Mouse (Mus musculus) heart, embryonic 13.5 days (tissue): Measurements from ENCODE around the gene Stat5b. TPM values are rescaled to one million over a fixed set of nuclear protein-coding genes. Genes with fewer than 3 reads are reported as not detected.

Experiments
- ATAC-seq: fragments of 200-750 bp; cut with Nextera tagmentation; 2 replicates; pipeline ENCODE4 v1.8.0; 2017; ENCODE audit warnings: moderate TSS enrichment; ENCODE audit not compliant: insufficient number of reproducible peaks, low FRiP score, low TSS enrichment; ENCODE audit errors: extremely low read depth
- H3K27ac ChIP-seq: fragments of 300-500 bp; sonication (generic); replicated peaks from 2 replicates; pipeline ENCODE4 v1.5.1; 2015; ENCODE audit warnings: moderate library complexity, mild to moderate bottlenecking, inconsistent platforms
- H3K27me3 ChIP-seq: fragments of 300-500 bp; sonication (generic); replicated peaks from 2 replicates; pipeline ENCODE4 v1.6.1; 2015; ENCODE audit warnings: mild to moderate bottlenecking, inconsistent platforms
- H3K36me3 ChIP-seq: fragments of 300-500 bp; sonication (generic); 2 replicates; pipeline ENCODE4 v1.6.1; 2015; ENCODE audit warnings: mild to moderate bottlenecking, inconsistent platforms
- H3K4me1 ChIP-seq: fragments of 300-500 bp; sonication (generic); 2 replicates; pipeline ENCODE4 v1.6.1; 2015; ENCODE audit warnings: inconsistent platforms
- H3K4me2 ChIP-seq: fragments of 300-500 bp; sonication (generic); 2 replicates; pipeline ENCODE4 v1.6.1; 2015; ENCODE audit warnings: inconsistent platforms, mild to moderate bottlenecking, moderate library complexity
- H3K4me3 ChIP-seq: fragments of 300-500 bp; sonication (generic); 2 replicates; pipeline ENCODE4 v1.5.1; 2015; ENCODE audit warnings: moderate library complexity, mild to moderate bottlenecking, inconsistent platforms
- H3K9ac ChIP-seq: fragments of 300-500 bp; sonication (generic); 2 replicates; pipeline ENCODE4 v1.6.1; 2015; ENCODE audit warnings: inconsistent platforms, mild to moderate bottlenecking, moderate library complexity
- H3K9me3 ChIP-seq: fragments of 300-500 bp; sonication (generic); 2 replicates; pipeline ENCODE4 v1.6.1; 2016; ENCODE audit warnings: inconsistent platforms
- WGBS: fragments of 180-500 bp; shearing (Covaris S2); methylation state at CpG from one replicate; pipeline ENCODE4 v1.1.7; 2015; ENCODE audit warnings: mixed read lengths; 5-methylcytosine and 5-hydroxymethylcytosine counted together
- polyA plus RNA-seq: library from polyadenylated mRNA; unstranded; fragments of >200 nt; fragmentation: Nextera tagmentation; extraction: Ambion mirVana; gene quantifications from 2 replicates; pipeline ENCODE4 v1.2.1, GENCODE M21; 2015

Stat5b gene
- polyA plus RNA-seq, 1 experiment from 2014 or later: 27.0 TPM

DNA sequence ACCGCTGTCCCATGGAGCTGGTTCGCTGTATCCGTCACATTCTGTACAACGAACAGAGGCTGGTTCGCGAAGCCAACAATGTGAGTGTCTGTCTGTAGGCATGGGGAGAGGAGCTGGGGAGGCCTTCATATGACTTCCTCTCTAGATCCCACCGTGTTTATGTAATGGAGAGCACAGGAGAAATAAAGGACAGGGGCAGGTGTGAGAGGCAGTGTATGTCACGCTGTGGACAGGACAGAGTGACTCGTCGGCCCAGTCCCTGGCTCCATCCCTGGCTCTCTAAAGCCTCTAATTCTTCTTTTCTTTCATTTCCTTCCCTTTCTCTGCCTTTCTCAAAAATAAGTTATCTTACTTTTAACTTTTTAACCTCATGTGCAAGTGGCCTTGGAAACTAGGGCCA is 12.6 kb upstream of the Stat5b start:
- 85% methylated on average over 10 of the region's 10 CpGs for WGBS
- Histone ChIP-seq H3K4me3 (no peak overlapping the region), H3K27ac (no peak overlapping the region), H3K4me2 (no peak overlapping the region), H3K9me3 (no peaks in the 10 kb centered on the region), H3K9ac (no peak overlapping the region), H3K27me3 (peaks cover 17% of the 10 kb centered on the region), H3K4me1 (peaks cover 23% of the 10 kb centered on the region), H3K36me3 (peaks cover 9% of the 10 kb centered on the region)
- ATAC-seq: no peak

GRCm38 (mm10) chr11:100861836-100862235 is 11.3 kb upstream of the Stat5b start:
- 56% methylated on average over 3 of the region's 3 CpGs for WGBS
- Histone ChIP-seq H3K9ac (no peak overlapping the region), H3K4me2 (peak overlapping the region; percentile 88; the same call in 1 of the 2 replicates), H3K4me3 (no peak overlapping the region), H3K36me3 (peaks cover 9% of the 10 kb centered on the region), H3K9me3 (no peaks in the 10 kb centered on the region), H3K27me3 (peaks cover 29% of the 10 kb centered on the region), H3K27ac (no peak overlapping the region), H3K4me1 (peaks cover 23% of the 10 kb centered on the region)
- no peak for ATAC-seq

DNA sequence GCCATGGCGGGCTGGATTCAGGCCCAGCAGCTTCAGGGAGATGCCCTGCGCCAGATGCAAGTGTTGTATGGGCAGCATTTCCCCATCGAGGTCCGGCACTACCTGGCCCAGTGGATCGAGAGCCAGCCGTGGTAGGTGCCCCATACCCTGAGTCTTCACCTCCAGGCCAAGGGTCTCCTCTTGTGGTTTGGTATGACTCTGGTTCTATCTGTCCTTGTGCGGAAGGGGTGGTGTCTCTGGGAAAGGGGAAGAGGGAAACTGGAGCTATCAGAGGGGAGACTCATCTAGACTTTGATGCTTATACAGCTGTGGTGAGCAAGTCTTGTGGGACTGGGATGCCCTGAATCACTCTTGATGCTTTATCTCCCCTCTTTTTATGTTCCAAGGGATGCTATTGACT is 10.8 kb upstream of the Stat5b start:
- H3K4me3 ChIP-seq: peak overlapping the region; percentile 65; the same call in 1 of the 2 replicates
- H3K9ac ChIP-seq: peak overlapping the region; percentile 86; the same call in 1 of the 2 replicates
- 86% methylated on average over 7 of the region's 7 CpGs for WGBS

GRCm38 (mm10) chr11:100860198-100861048 is 9.9 kb upstream of the Stat5b start:
- WGBS: under 1% methylated on average over 51 of the region's 55 CpGs
- ATAC-seq: peak; percentile 70
- Histone ChIP-seq H3K9ac (peak overlapping the region; percentile 86), H3K4me3 (peak overlapping the region; percentile 65), H3K4me2 (peak overlapping the region; percentile 88), H3K27ac (peak overlapping the region; percentile 43), H3K9me3 (no peaks in the 10 kb centered on the region), H3K27me3 (peaks cover 42% of the 10 kb centered on the region), H3K4me1 (peaks cover 23% of the 10 kb centered on the region), H3K36me3 (peaks cover 6% of the 10 kb centered on the region)

More for the DNA sequence above, 10.8 kb upstream of the Stat5b start:
- Histone ChIP-seq H3K36me3 (peaks cover 9% of the 10 kb centered on the region), H3K27me3 (peaks cover 33% of the 10 kb centered on the region), H3K4me2 (peak overlapping the region; percentile 88), H3K4me1 (peaks cover 23% of the 10 kb centered on the region), H3K9me3 (no peaks in the 10 kb centered on the region), H3K27ac (no peak overlapping the region)
- no peak for ATAC-seq

DNA sequence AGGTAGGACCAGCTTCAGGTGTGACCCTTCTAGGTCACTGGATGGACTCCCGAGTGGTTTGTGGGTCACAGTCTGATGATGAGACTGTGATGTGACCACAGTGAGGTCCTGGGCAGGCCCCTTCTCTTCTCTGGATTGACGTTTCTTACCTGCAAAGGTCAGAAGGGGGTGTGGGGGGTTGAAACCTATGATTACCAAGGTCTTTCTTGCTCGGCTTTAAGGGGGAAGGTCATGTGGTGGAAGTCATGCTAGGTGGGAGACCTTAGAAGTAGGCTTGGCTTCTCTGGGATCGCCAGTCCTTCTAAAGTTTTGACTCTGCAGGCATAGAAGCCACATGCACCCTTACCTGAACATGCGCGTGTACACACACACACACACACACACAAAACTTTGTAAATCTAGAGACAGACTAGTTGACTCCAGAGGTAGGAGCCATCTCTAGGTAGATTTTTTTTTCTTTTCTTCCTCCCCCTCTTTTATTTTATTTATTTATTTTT is 9.1 kb upstream of the Stat5b start:
- no peaks in the 10 kb centered on the region for H3K9me3 ChIP-seq

DNA sequence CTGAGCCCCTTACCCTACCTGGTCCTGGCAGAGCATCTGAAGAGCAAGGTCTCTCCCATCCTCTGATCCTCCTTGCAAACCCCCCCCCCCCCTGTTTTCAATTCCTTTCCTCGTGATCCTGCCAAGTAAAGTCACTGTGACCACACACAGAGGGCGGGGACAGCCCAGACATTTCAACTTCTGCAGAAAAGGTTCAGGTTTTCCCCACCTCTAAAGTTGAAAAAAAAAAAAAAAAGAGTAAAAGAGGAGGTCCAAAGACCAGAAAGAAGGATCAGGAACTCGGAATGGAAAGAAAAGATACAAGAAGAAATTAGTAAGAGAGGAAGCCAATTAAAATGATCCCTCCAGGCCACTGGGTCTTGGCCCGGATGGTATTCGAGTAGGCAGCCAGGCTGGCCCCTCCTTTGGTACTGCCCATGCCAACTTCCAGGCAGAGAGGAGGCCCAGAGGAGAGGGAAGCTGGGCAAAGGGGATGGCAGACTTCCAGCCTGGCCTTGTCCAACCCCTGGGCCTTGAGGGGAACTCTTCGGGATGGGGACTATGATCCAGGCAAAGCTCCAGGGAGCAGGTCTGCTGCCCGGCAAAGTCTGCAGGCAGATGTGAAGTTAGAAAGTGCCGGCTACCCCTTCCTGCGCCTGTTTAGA is 8.5 kb upstream of the Stat5b start, which contains the start of gene Stat5a:
Gene Stat5a (plus strand): TSS at position 417 of the 644 bp plus-strand sequence.
- Histone ChIP-seq H3K4me1 (peaks cover 27% of the 10 kb centered on the region), H3K27me3 (peaks cover 54% of the 10 kb centered on the region), H3K9ac (peak within 1 kb of the TSS; percentile 86), H3K4me2 (peak within 1 kb of the TSS; percentile 88), H3K4me3 (peak within 1 kb of the TSS; percentile 65), H3K27ac (peak within 1 kb of the TSS; percentile 43), H3K36me3 (0 out of 2 replicates have a peak, but pooled peaks cover 3% of the 10 kb centered on the region), H3K9me3 (no peaks in the 10 kb centered on the region)
- no peak for ATAC-seq
- WGBS: 57% methylated on average over 9 of the region's 9 CpGs

More for the DNA sequence above, 9.1 kb upstream of the Stat5b start:
- Histone ChIP-seq H3K27me3 (peaks cover 50% of the 10 kb centered on the region), H3K36me3 (0 out of 2 replicates have a peak, but pooled peaks cover 3% of the 10 kb centered on the region), H3K9ac (peak overlapping the region; percentile 86), H3K4me3 (peak overlapping the region; percentile 65), H3K27ac (no peak overlapping the region), H3K4me2 (peak overlapping the region; percentile 88), H3K4me1 (peaks cover 23% of the 10 kb centered on the region)
- ATAC-seq: no peak
- 49% methylated on average over 6 of the region's 6 CpGs for WGBS

DNA sequence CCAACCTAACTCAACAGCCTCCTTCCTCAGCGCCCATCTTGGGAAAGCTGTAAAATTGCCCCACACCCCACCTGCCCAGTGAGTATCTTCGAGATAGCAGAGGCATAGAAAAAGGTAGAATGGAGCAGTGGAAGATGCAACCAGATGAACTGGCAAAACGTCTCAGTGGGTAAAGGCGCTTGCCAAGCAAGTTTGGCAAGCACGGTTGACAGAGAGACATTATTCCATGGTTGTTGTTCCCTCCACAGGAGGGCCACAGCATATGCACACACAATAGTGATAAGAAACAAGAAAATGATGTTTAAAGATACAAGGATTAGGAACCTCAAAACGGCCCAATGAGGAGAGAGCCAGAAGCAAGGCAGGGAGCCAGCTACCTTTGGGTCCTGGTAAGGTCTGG is 7.4 kb upstream of the Stat5b start:
- 65% methylated on average over 6 of the region's 6 CpGs for WGBS
- Histone ChIP-seq H3K27ac (no peak overlapping the region), H3K4me3 (no peak overlapping the region), H3K4me2 (no peak overlapping the region), H3K9ac (no peak overlapping the region), H3K9me3 (no peaks in the 10 kb centered on the region), H3K4me1 (peaks cover 29% of the 10 kb centered on the region), H3K27me3 (peaks cover 63% of the 10 kb centered on the region), H3K36me3 (no peaks in the 10 kb centered on the region)
- ATAC-seq: no peak

- Histone ChIP-seq H3K36me3 (no peaks in the 10 kb centered on the region), H3K4me2 (no peak overlapping the region), H3K27me3 (peaks cover 69% of the 10 kb centered on the region), H3K4me1 (peaks cover 22% of the 10 kb centered on the region), H3K9ac (no peak overlapping the region), H3K4me3 (no peak overlapping the region), H3K9me3 (no peaks in the 10 kb centered on the region), H3K27ac (no peak overlapping the region)
- 80% methylated on average over 4 of the region's 4 CpGs for WGBS
- ATAC-seq: no peak
These were observed 4.7 kb upstream of the Stat5b start for GRCm38 (mm10) chr11:100855178-100855577.

DNA sequence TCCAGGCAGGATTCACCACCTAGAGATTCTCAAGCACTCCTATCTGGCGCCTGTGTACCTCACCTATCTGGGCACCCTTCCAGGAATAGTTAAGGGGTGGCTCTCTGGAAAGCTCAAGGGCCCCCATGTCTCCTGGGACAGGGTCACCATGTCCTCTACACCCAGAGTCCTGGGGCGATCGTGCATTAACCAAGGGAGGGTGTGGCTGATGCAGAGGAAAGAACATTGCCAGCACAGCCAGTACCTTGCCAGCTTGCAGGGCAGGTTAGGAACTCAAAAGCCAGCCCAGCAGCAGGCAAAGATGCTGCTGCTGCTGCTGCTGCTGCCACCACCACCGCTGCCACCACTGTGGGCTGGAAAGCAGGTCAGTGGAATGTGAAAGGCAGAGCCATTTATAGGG is 3.7 kb upstream of the Stat5b start:
- H3K4me3 ChIP-seq: no peak overlapping the region
- H3K27ac ChIP-seq: no peak overlapping the region
- 41% methylated on average over 4 of the region's 4 CpGs for WGBS

GRCm38 (mm10) chr11:100853018-100853417 is 2.5 kb upstream of the Stat5b start:
- Histone ChIP-seq H3K27me3 (peaks cover 58% of the 10 kb centered on the region), H3K27ac (no peak overlapping the region), H3K4me3 (no peak overlapping the region), H3K4me1 (peaks cover 28% of the 10 kb centered on the region), H3K9ac (no peak overlapping the region), H3K36me3 (no peaks in the 10 kb centered on the region), H3K4me2 (no peak overlapping the region), H3K9me3 (no peaks in the 10 kb centered on the region)
- no peak for ATAC-seq
- WGBS: 73% methylated on average over 5 of the region's 5 CpGs

More for the DNA sequence above, 3.7 kb upstream of the Stat5b start:
- H3K27me3 ChIP-seq: peaks cover 67% of the 10 kb centered on the region
- H3K9me3 ChIP-seq: no peaks in the 10 kb centered on the region
- peaks cover 18% of the 10 kb centered on the region for H3K4me1 ChIP-seq
- H3K9ac ChIP-seq: no peak overlapping the region; the same call in 1 of the 2 replicates
- no peak overlapping the region for H3K4me2 ChIP-seq
- no peak for ATAC-seq
- no peaks in the 10 kb centered on the region for H3K36me3 ChIP-seq

DNA sequence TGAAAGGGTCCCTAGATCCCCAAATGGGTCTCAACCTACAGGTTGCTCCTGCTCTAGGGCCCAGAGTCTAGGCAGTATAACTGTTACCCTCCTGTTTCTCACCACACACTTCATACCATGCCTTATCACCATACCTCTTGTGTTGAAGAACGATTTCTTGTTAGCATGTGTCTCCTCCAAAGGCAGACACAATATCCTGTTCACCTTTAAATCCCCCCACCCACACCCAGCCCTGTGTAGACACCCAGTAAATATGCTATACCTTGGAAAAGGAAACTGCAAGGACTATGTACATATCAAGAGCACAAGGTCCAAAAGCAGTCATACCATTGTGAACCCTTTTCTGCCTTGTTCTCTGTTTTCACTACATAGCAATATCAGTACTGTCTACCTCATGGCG is 1.6 kb upstream of the Stat5b start:
- ATAC-seq: no peak

More for the DNA sequence above, 1.6 kb upstream of the Stat5b start:
- peaks cover 51% of the 10 kb centered on the region for H3K27me3 ChIP-seq
- no peak overlapping the region for H3K27ac ChIP-seq
- H3K9ac ChIP-seq: no peak overlapping the region
- no peak overlapping the region for H3K4me3 ChIP-seq
- H3K9me3 ChIP-seq: no peaks in the 10 kb centered on the region
- H3K4me1 ChIP-seq: peaks cover 35% of the 10 kb centered on the region
- H3K36me3 ChIP-seq: no peaks in the 10 kb centered on the region
- WGBS: 67% methylated on average over 2 of the region's 2 CpGs
- H3K4me2 ChIP-seq: no peak overlapping the region
